Mouse (Mus musculus) embryonic fibroblast, embryonic 13.5 days (primary cell): ENCODE data around the gene Rbm34.

Experiments
- CTCF ChIP-seq: IDR thresholded peaks from 2 replicates; pipeline ENCODE4 v1.5.1; 2011; ENCODE audit warnings: mild to moderate bottlenecking, control low read depth, low read length, moderate library complexity, borderline replicate concordance; ENCODE audit not compliant: insufficient read depth
- POLR2A ChIP-seq: IDR thresholded peaks from 2 replicates; pipeline ENCODE4 v1.6.1; 2011; ENCODE audit warnings: low read depth, mild to moderate bottlenecking, control low read depth, low read length, moderate library complexity

GRCm38 (mm10) chr8:126920845-126921244, 50.0 kb downstream of the Rbm34 start:
- TF ChIP-seq POLR2A (no peak), CTCF (peak; percentile 75)
